Mouse (Mus musculus): ENCODE measurements at regions not wholly inside any gene's neighbourhood (a gene's known extent, or its start where the extent isn't known, plus 50 kb on each side); places are given as distances from the start of the nearest gene placed in this dataset.

GRCm38 (mm10) chr15:51484207-51484606 is 2400.5 kb upstream of the Gm7489 start:
- no peak for TF ChIP-seq CTCF (IDR thresholded peaks at IDR 0.05; ENCODE audit: control insufficient read depth, insufficient read depth, low read length)
- no peak for TF ChIP-seq POLR2A (IDR thresholded peaks at IDR 0.05; ENCODE audit: borderline replicate concordance, control insufficient read depth, low read depth, low read length)

All from bone marrow, adult 2 months (tissue).